Mouse (Mus musculus): Measurements from ENCODE around the gene N4bp3. TPM values are rescaled to one million over a fixed set of nuclear protein-coding genes. Genes with fewer than 3 reads are reported as not detected.
A peak's percentile ranks its signal among the peaks of the same experiment; 100 is the strongest.

N4bp3 gene
- polyA plus RNA-seq, 1 experiment, result 5.3 TPM

GRCm38 (mm10) chr11:51638497-51638896 is 12.1 kb downstream of the N4bp3 start:
- peaks cover 4% of the 10 kb centered on the region for H3K36me3 ChIP-seq (ENCODE audit: control insufficient read depth, insufficient read depth)
- H3K4me3 ChIP-seq (ENCODE audit: insufficient read depth, poor library complexity, severe bottlenecking), result no peak overlapping the region
- no peak overlapping the region for H3ac ChIP-seq (ENCODE audit: control insufficient read depth, insufficient read length, low read depth)
- peaks cover 18% of the 10 kb centered on the region for H3K79me2 ChIP-seq (ENCODE audit: control insufficient read depth, insufficient read depth)
- no peaks in the 10 kb centered on the region for H3K27me3 ChIP-seq (ENCODE audit: control insufficient read depth, insufficient read depth, insufficient read length)
- TF ChIP-seq USF1 (IDR thresholded peaks at IDR 0.05; ENCODE audit: low read depth), result no peak
- no peak for TF ChIP-seq CEBPB (IDR thresholded peaks at IDR 0.05; ENCODE audit: low read depth)
- TF ChIP-seq MYOD1 (IDR thresholded peaks at IDR 0.05; ENCODE audit: control insufficient read depth, insufficient read length, low read depth), result no peak
- no peak for TF ChIP-seq MYOG (IDR thresholded peaks at IDR 0.05; ENCODE audit: control insufficient read depth, extremely low read depth, insufficient read length)
- no peak for TF ChIP-seq CTCF (IDR thresholded peaks at IDR 0.05; ENCODE audit: control insufficient read depth, insufficient read depth, insufficient read length)
- TF ChIP-seq FOSL1 (IDR thresholded peaks at IDR 0.05; ENCODE audit: insufficient read depth, low read length, poor library complexity, severe bottlenecking), result no peak
- TF ChIP-seq MAX (IDR thresholded peaks at IDR 0.05), result no peak
- no peaks in the 10 kb centered on the region for H3K79me3 ChIP-seq (ENCODE audit: low read depth)

DNA sequence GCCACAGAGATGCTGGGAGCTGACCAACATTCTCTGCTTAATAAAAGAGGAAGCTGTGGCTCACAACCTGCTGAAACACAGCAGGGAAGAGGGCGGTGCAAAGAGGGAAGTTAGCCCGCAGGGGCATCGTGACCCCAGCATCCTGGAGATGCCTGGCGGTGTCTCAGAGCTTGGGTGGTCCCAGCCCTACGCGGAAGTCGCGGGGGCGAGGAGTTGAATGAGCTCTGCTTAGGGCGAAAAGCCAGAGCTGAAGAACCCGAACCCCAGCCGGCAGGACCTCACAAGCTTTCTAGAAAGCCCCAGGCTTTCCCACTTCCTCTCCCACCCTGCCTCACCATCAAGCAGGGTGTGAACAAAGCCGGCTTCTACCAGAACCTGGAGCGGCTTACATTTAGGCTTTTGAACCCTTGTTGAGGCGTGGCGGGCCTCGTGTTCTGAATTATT is 12.6 kb downstream of the N4bp3 start:
- Histone ChIP-seq H3K4me3 (ENCODE audit: insufficient read depth, poor library complexity, severe bottlenecking) (no peak overlapping the region), H3K79me3 (ENCODE audit: low read depth) (no peaks in the 10 kb centered on the region), H3K27me3 (ENCODE audit: control insufficient read depth, insufficient read depth, insufficient read length) (no peaks in the 10 kb centered on the region), H3ac (ENCODE audit: control insufficient read depth, insufficient read length, low read depth) (no peak overlapping the region), H3K79me2 (ENCODE audit: control insufficient read depth, insufficient read depth) (peaks cover 18% of the 10 kb centered on the region), H3K36me3 (ENCODE audit: control insufficient read depth, insufficient read depth) (no peaks in the 10 kb centered on the region)
- TF ChIP-seq USF1 (IDR thresholded peaks at IDR 0.05; ENCODE audit: low read depth) (no peak), MYOG (IDR thresholded peaks at IDR 0.05; ENCODE audit: control insufficient read depth, extremely low read depth, insufficient read length) (no peak), MAX (IDR thresholded peaks at IDR 0.05) (no peak), CTCF (IDR thresholded peaks at IDR 0.05; ENCODE audit: control insufficient read depth, insufficient read depth, insufficient read length) (no peak), MYOD1 (IDR thresholded peaks at IDR 0.05; ENCODE audit: control insufficient read depth, insufficient read length, low read depth) (no peak)

- peak overlapping the region; percentile 59 for H3K4me3 ChIP-seq (ENCODE audit: insufficient read depth, poor library complexity, severe bottlenecking)
- H3K79me3 ChIP-seq (ENCODE audit: low read depth), result peaks cover under 1% of the 10 kb centered on the region
- TF ChIP-seq CEBPB (IDR thresholded peaks at IDR 0.05; ENCODE audit: low read depth), result peak; percentile 10
- no peak for TF ChIP-seq USF1 (IDR thresholded peaks at IDR 0.05; ENCODE audit: low read depth)
- peak; percentile 21 for TF ChIP-seq CTCF (IDR thresholded peaks at IDR 0.05; ENCODE audit: control insufficient read depth, insufficient read depth, insufficient read length)
- no peaks in the 10 kb centered on the region for H3K36me3 ChIP-seq (ENCODE audit: control insufficient read depth, insufficient read depth)
- H3K79me2 ChIP-seq (ENCODE audit: control insufficient read depth, insufficient read depth), result peaks cover 20% of the 10 kb centered on the region
- no peaks in the 10 kb centered on the region for H3K27me3 ChIP-seq (ENCODE audit: control insufficient read depth, insufficient read depth, insufficient read length)
- peak overlapping the region; percentile 66 for H3ac ChIP-seq (ENCODE audit: control insufficient read depth, insufficient read length, low read depth)
Measured at GRCm38 (mm10) chr11:51636323-51636684, 14.3 kb downstream of the N4bp3 start.

GRCm38 (mm10) chr11:51635525-51636322 is 14.9 kb downstream of the N4bp3 start, which contains the start of gene Rmnd5b:
TSS of gene Rmnd5b (minus strand) at chr11:51635896.
- H3K27me3 ChIP-seq (ENCODE audit: control insufficient read depth, insufficient read depth, insufficient read length), result no peaks in the 10 kb centered on the region
- TF ChIP-seq FOSL1 (IDR thresholded peaks at IDR 0.05; ENCODE audit: insufficient read depth, low read length, poor library complexity, severe bottlenecking), result no peak
- no peak for TF ChIP-seq CEBPB (IDR thresholded peaks at IDR 0.05; ENCODE audit: low read depth)
- TF ChIP-seq MYOD1 (IDR thresholded peaks at IDR 0.05; ENCODE audit: control insufficient read depth, insufficient read length, low read depth), result no peak
- TF ChIP-seq MAX (IDR thresholded peaks at IDR 0.05), result peak; percentile 73
- TF ChIP-seq MYOG (IDR thresholded peaks at IDR 0.05; ENCODE audit: control insufficient read depth, extremely low read depth, insufficient read length), result no peak
- TF ChIP-seq USF1 (IDR thresholded peaks at IDR 0.05; ENCODE audit: low read depth), result no peak
- no peak for TF ChIP-seq CTCF (IDR thresholded peaks at IDR 0.05; ENCODE audit: control insufficient read depth, insufficient read depth, insufficient read length)

DNA sequence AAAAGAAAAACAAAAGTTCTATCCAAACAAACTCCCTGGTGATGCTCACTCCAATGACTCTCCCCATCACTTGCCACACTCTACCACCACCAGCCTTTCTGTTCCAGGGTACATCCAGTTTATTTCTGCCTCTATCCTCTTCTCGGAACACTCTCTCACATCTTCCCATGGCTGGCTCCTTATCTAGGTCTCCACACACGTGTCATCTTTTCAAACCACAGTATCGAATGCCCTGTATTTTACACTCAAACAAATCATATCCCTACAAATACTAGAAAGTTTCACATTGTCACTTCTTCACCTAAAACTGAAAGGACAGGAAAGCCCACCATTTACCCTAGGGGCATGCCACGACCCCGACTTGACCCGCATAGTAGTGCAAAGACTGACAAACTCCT is 15.5 kb downstream of the N4bp3 start:
- peaks cover 2% of the 10 kb centered on the region for H3K79me3 ChIP-seq (ENCODE audit: low read depth)
- peak overlapping the region; percentile 59 for H3K4me3 ChIP-seq (ENCODE audit: insufficient read depth, poor library complexity, severe bottlenecking)
- H3K27me3 ChIP-seq (ENCODE audit: control insufficient read depth, insufficient read depth, insufficient read length), result no peaks in the 10 kb centered on the region
- H3K36me3 ChIP-seq (ENCODE audit: control insufficient read depth, insufficient read depth), result no peaks in the 10 kb centered on the region
- peaks cover 31% of the 10 kb centered on the region for H3K79me2 ChIP-seq (ENCODE audit: control insufficient read depth, insufficient read depth)
- H3ac ChIP-seq (ENCODE audit: control insufficient read depth, insufficient read length, low read depth), result peak overlapping the region; percentile 66
- no peak for TF ChIP-seq CEBPB (IDR thresholded peaks at IDR 0.05; ENCODE audit: low read depth)
- no peak for TF ChIP-seq MYOG (IDR thresholded peaks at IDR 0.05; ENCODE audit: control insufficient read depth, extremely low read depth, insufficient read length)
- no peak for TF ChIP-seq USF1 (IDR thresholded peaks at IDR 0.05; ENCODE audit: low read depth)
- no peak for TF ChIP-seq CTCF (IDR thresholded peaks at IDR 0.05; ENCODE audit: control insufficient read depth, insufficient read depth, insufficient read length)
- no peak for TF ChIP-seq MAX (IDR thresholded peaks at IDR 0.05)
- no peak for TF ChIP-seq FOSL1 (IDR thresholded peaks at IDR 0.05; ENCODE audit: insufficient read depth, low read length, poor library complexity, severe bottlenecking)
- no peak for TF ChIP-seq MYOD1 (IDR thresholded peaks at IDR 0.05; ENCODE audit: control insufficient read depth, insufficient read length, low read depth)

More at GRCm38 (mm10) chr11:51635525-51636322, 14.9 kb downstream of the N4bp3 start, which contains the start of gene Rmnd5b:
- Histone ChIP-seq H3K79me3 (ENCODE audit: low read depth) (peaks cover 2% of the 10 kb centered on the region), H3K36me3 (ENCODE audit: control insufficient read depth, insufficient read depth) (no peaks in the 10 kb centered on the region), H3K79me2 (ENCODE audit: control insufficient read depth, insufficient read depth) (peaks cover 25% of the 10 kb centered on the region), H3K4me3 (ENCODE audit: insufficient read depth, poor library complexity, severe bottlenecking) (peak within 1 kb of the TSS; percentile 59), H3ac (ENCODE audit: control insufficient read depth, insufficient read length, low read depth) (peak within 1 kb of the TSS; percentile 66)

Measured in C2C12 (cell line).